Mouse (Mus musculus): ENCODE measurements around the gene Tcf7l2. TPM values are rescaled to one million over a fixed set of nuclear protein-coding genes. Genes with fewer than 3 reads are reported as not detected.

Gene Tcf7l2
- total RNA-seq, 2 experiments from 2014 or later: 15.7 to 22.7 TPM

- DNase-seq: peak; percentile 41 to 50
Measured at GRCm38 (mm10) chr19:55925425-55925803, 183.8 kb downstream of the Tcf7l2 start.

GRCm38 (mm10) chr19:55925804-55926521, 184.3 kb downstream of the Tcf7l2 start:
- no peak for DNase-seq
- intact Hi-C loops (cut with DNase I): no loop called here

More at GRCm38 (mm10) chr19:55925425-55925803, 183.8 kb downstream of the Tcf7l2 start:
- intact Hi-C loops (cut with DNase I): no loop called here

GRCm38 (mm10) chr19:55926858-55927673, 185.4 kb downstream of the Tcf7l2 start:
- intact Hi-C loops (cut with DNase I): no loop called here
- DNase-seq: no peak

- intact Hi-C loops (cut with DNase I): no loop called here
- DNase-seq: no peak
Measured at GRCm38 (mm10) chr19:55927674-55928061, 186.0 kb downstream of the Tcf7l2 start.

- intact Hi-C loops (cut with DNase I): no loop called here
- DNase-seq: no peak
Measured at GRCm38 (mm10) chr19:55928674-55929073, 187.1 kb downstream of the Tcf7l2 start.

- no peak for DNase-seq
- intact Hi-C loops (cut with DNase I): no loop called here
Measured at GRCm38 (mm10) chr19:55931642-55932041, 190.0 kb downstream of the Tcf7l2 start.

- no peak for DNase-seq
- intact Hi-C loops (cut with DNase I): no loop called here
Measured at GRCm38 (mm10) chr19:55933947-55934729, 192.5 kb downstream of the Tcf7l2 start.

- intact Hi-C loops (cut with DNase I): no loop called here
- no peak for DNase-seq
Measured at GRCm38 (mm10) chr19:55934730-55935003, 193.0 kb downstream of the Tcf7l2 start.

- intact Hi-C loops (cut with DNase I): no loop called here
- DNase-seq: no peak
Measured at GRCm38 (mm10) chr19:55937026-55937425, 195.4 kb downstream of the Tcf7l2 start.

GRCm38 (mm10) chr19:55938254-55939046, 196.8 kb downstream of the Tcf7l2 start:
- DNase-seq: no peak
- intact Hi-C loops (cut with DNase I): no loop called here

GRCm38 (mm10) chr19:55939090-55939489, 197.5 kb downstream of the Tcf7l2 start:
- intact Hi-C loops (cut with DNase I): no loop called here
- no peak for DNase-seq

- no peak for DNase-seq
- intact Hi-C loops (cut with DNase I): no loop called here
Measured at GRCm38 (mm10) chr19:55939719-55940118, 198.1 kb downstream of the Tcf7l2 start.

- intact Hi-C loops (cut with DNase I): no loop called here
- peak in 1 of 2 experiments; percentile 32 for DNase-seq
Measured at GRCm38 (mm10) chr19:55940538-55941252, 199.1 kb downstream of the Tcf7l2 start.

- no peak for DNase-seq
- intact Hi-C loops (cut with DNase I): no loop called here
Measured at GRCm38 (mm10) chr19:55941253-55942125, 199.9 kb downstream of the Tcf7l2 start.

GRCm38 (mm10) chr19:55951397-55951796, 209.8 kb downstream of the Tcf7l2 start:
- intact Hi-C loops (cut with DNase I): no loop called here
- DNase-seq: peak; percentile 63 to 79

- peak; percentile 53 to 57 for DNase-seq
- intact Hi-C loops (cut with DNase I): no loop called here
Measured at GRCm38 (mm10) chr19:55953207-55953606, 211.6 kb downstream of the Tcf7l2 start.

- intact Hi-C loops (cut with DNase I): no loop called here
Measured at GRCm38 (mm10) chr19:55955126-55955525, 213.5 kb downstream of the Tcf7l2 start.

GRCm38 (mm10) chr19:55956745-55957144, 215.1 kb downstream of the Tcf7l2 start:
- DNase-seq: no peak
- intact Hi-C loops (cut with DNase I): no loop called here

More at GRCm38 (mm10) chr19:55955126-55955525, 213.5 kb downstream of the Tcf7l2 start:
- DNase-seq: no peak

- DNase-seq: no peak
- intact Hi-C loops (cut with DNase I): no loop called here
Measured at GRCm38 (mm10) chr19:55964421-55964820, 222.8 kb downstream of the Tcf7l2 start.

Data from heart, postnatal 14 days (tissue).